Mouse (Mus musculus) MEL (cell line): ENCODE data around the gene 1110059E24Rik.

Source experiments
- CHD2 ChIP-seq: IDR thresholded peaks from 2 replicates; pipeline ENCODE4 v1.6.1; 2011; ENCODE audit warnings: low read length, improper control_type of control experiment
- GATA1 ChIP-seq: IDR thresholded peaks from 2 replicates; pipeline ENCODE4 v1.6.1; 2011; ENCODE audit warnings: low read depth, low read length, improper control_type of control experiment
- NELFE ChIP-seq: IDR thresholded peaks from 2 replicates; pipeline ENCODE4 v1.6.1; 2011; ENCODE audit warnings: low read depth, low read length, improper control_type of control experiment
- SIN3A ChIP-seq: IDR thresholded peaks from 2 replicates; pipeline ENCODE4 v1.6.1; 2012; ENCODE audit warnings: low read length, improper control_type of control experiment, inconsistent platforms
- ZMIZ1 ChIP-seq: IDR thresholded peaks from 2 replicates; pipeline ENCODE4 v1.6.1; 2012; ENCODE audit warnings: low read depth, mild to moderate bottlenecking, inconsistent platforms, low read length, improper control_type of control experiment, moderate library complexity

DNA sequence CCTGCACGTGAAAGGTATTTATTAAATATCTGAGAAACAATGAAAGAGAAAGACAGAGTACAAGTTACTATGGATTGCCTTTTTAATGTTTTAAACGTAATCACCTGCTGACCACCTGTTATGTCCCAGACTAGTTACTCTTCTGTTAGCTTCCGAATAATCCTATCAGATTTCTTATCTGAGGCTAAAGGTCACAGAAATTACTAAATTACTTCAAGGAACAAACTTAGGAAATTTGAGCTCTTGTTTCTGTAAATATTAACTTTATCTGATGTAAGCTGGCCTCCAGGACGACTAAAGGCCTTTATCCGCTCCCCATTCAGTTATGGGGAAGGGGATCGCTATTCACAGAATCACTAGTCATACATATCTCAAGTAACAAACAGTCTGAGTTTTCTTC is 1.1 kb downstream of the 1110059E24Rik start:
- no peak for TF ChIP-seq NELFE
- TF ChIP-seq GATA1 = peak; percentile 40; the same call in 1 of the 2 replicates
- no peak for TF ChIP-seq ZMIZ1
- TF ChIP-seq SIN3A = no peak
- no peak for TF ChIP-seq CHD2
